Mouse (Mus musculus) brain, embryonic 14.5 days (tissue): ENCODE results near the gene Olfr324. TPM values are rescaled to one million over a fixed set of nuclear protein-coding genes. Genes with fewer than 3 reads are reported as not detected.

Experiments used
- DNase-seq: peaks from one replicate; pipeline ENCODE4 v3.0.0-alpha.2; 2011; ENCODE audit warnings: low read depth
- CTCF ChIP-seq: fragments of 200-500 bp; IDR thresholded peaks from 2 replicates; pipeline ENCODE4 v1.5.1; 2012; ENCODE audit warnings: inconsistent platforms, mild to moderate bottlenecking, moderate library complexity, borderline replicate concordance; ENCODE audit not compliant: insufficient read depth, insufficient read length; ENCODE audit errors: extremely low read depth
- POLR2A ChIP-seq: fragments of 200-500 bp; IDR thresholded peaks from 2 replicates; pipeline ENCODE4 v1.6.1; 2012; ENCODE audit warnings: mild to moderate bottlenecking, inconsistent platforms, borderline replicate concordance; ENCODE audit not compliant: poor library complexity, insufficient read depth, insufficient read length, severe bottlenecking; ENCODE audit errors: extremely low read depth
- polyA plus RNA-seq: library from polyadenylated mRNA; depleted of rRNA; stranded (reverse); fragments of >200 nt; gene quantifications from 2 replicates; pipeline ENCODE4 v1.2.3, GENCODE M21; 2012; rRNA removed

Olfr324 gene
- polyA plus RNA-seq, 1 experiment: 0.10 TPM

DNA sequence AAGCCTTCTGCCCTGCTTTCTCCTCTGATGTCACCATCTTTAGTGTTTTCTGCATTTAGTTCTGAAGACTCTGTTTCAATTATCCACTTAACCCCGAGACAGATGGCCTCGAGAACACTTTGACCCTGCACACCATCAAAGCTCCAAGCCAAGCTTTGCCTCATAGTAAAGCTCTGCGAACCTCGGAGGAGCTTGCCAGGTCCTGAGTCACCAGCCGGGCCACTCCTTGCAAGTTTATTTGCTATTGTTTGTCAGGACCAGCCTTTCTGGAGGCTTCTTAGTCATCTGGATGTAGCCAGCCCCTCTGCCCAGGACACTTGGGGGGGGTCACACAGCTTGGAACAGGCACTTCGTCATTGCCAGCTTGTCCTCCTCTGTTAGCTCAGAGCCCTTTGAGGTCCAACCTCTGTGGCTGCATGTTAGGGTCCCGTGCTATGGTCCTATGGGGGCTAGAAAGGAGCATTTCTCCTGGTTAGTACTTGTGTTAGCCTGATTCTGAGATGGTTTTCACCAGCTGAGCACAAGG is 43.3 kb downstream of the Olfr324 start:
- TF ChIP-seq CTCF (no peak), POLR2A (no peak)
- no peak for DNase-seq

- peak; percentile 40 for DNase-seq
- TF ChIP-seq CTCF (no peak), POLR2A (no peak)
Measured at GRCm38 (mm10) chr11:58640272-58640867, 45.5 kb downstream of the Olfr324 start, which contains the start of gene Trim58. Trim58 (plus strand) TSS chr11:58640465.

- no peak for DNase-seq
- TF ChIP-seq POLR2A: no peak
- TF ChIP-seq CTCF: no peak
Measured at GRCm38 (mm10) chr11:58641057-58641456, 46.1 kb downstream of the Olfr324 start.

DNA sequence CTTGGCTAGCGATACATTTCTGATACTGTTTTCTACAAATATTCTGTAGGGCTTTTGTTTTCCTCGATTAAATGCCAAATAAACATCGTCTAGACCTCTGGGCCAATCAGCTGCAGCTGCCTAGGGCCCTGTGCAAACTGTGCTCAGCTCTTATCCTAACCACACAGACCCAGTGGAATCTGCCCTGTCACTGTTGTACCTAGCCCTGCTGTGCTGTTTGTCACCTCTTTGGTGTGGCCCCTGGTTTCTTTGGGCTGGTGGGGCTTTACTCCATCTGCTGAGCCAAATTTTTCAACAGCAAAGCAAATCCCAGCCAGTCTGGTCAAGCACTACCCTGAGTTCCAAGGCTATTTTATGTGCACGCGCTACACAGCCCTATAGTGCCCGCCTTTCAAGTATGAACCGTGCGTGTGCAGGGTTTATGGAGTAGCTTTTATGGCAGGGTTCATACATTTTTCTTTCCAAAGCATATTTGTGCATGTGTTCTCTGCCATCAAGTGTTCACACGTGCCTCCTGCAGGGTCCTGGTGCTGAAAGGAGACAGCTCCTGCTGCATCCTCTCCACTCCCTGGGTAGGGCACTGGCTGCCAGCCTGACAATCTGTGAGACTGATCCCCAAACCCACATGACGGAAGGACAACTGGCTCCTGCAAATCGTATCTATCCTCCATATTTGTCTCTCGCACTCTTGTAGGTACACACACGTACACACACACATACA is 46.9 kb downstream of the Olfr324 start:
- peak; percentile 22 for DNase-seq
- TF ChIP-seq CTCF (no peak), POLR2A (no peak)

- peak; percentile 56; the same call in 1 of the 2 replicates for TF ChIP-seq CTCF
- no peak for TF ChIP-seq POLR2A
- DNase-seq: peak; percentile 22
Measured at GRCm38 (mm10) chr11:58643350-58643749, 48.4 kb downstream of the Olfr324 start.

Other genes with a start within 250 kb of the Olfr324 start
- gene Lypd8, start 216.1 kb upstream of the Olfr324 start, polyA plus RNA-seq: 0.27 and 0.34 TPM in 2 replicates
- not detected in 2 replicates for gene 1810065E05Rik, start 174.0 kb upstream of the Olfr324 start, polyA plus RNA-seq
- gene Gm12253, start 162.6 kb upstream of the Olfr324 start, polyA plus RNA-seq: not detected in 2 replicates
- not detected in 2 replicates for gene Lypd9, start 142.2 kb upstream of the Olfr324 start, polyA plus RNA-seq
- not detected in 2 replicates for gene Olfr30, start 132.8 kb upstream of the Olfr324 start, polyA plus RNA-seq
- not detected in 2 replicates for gene Olfr332, start 102.6 kb upstream of the Olfr324 start, polyA plus RNA-seq
- gene Olfr331, start 92.5 kb upstream of the Olfr324 start, polyA plus RNA-seq: not detected in 2 replicates
- gene Olfr330, start 60.3 kb upstream of the Olfr324 start, polyA plus RNA-seq: not detected in 2 replicates
- not detected in 2 replicates for gene Olfr329-ps, start 48.7 kb upstream of the Olfr324 start, polyA plus RNA-seq
- not detected in 2 replicates for gene Olfr328, start 39.5 kb upstream of the Olfr324 start, polyA plus RNA-seq
- not detected in 2 replicates for gene Olfr224, start 24.6 kb upstream of the Olfr324 start, polyA plus RNA-seq
- not detected in 2 replicates for gene Olfr325, start 17.4 kb upstream of the Olfr324 start, polyA plus RNA-seq
- not detected in 2 replicates for gene 2210407C18Rik, start 21.0 kb downstream of the Olfr324 start, polyA plus RNA-seq
- gene Olfr323, start 35.4 kb downstream of the Olfr324 start, polyA plus RNA-seq: not detected in 2 replicates
- 0.11 TPM in 1 of 2 replicates, not detected in the other for gene Trim58, start 45.4 kb downstream of the Olfr324 start, polyA plus RNA-seq
- not detected in 2 replicates for gene Olfr322, start 63.7 kb downstream of the Olfr324 start, polyA plus RNA-seq
- gene Olfr320, start 86.0 kb downstream of the Olfr324 start, polyA plus RNA-seq: not detected in 2 replicates
- 0.10 TPM in 1 of 2 replicates, not detected in the other for gene Olfr319, start 104.0 kb downstream of the Olfr324 start, polyA plus RNA-seq
- not detected in 2 replicates for gene Olfr318, start 128.9 kb downstream of the Olfr324 start, polyA plus RNA-seq
- 0.20 and 0.27 TPM in 2 replicates for gene Olfr317, start 144.1 kb downstream of the Olfr324 start, polyA plus RNA-seq
- gene Olfr316, start 157.6 kb downstream of the Olfr324 start, polyA plus RNA-seq: not detected in 2 replicates
- gene Olfr315, start 178.1 kb downstream of the Olfr324 start, polyA plus RNA-seq: not detected in 2 replicates
- not detected in 2 replicates for gene Olfr314, start 187.8 kb downstream of the Olfr324 start, polyA plus RNA-seq
- gene Fam183b, start 206.8 kb downstream of the Olfr324 start, polyA plus RNA-seq: 1.1 and 2.4 TPM in 2 replicates
- gene Olfr313, start 219.9 kb downstream of the Olfr324 start, polyA plus RNA-seq: not detected in 2 replicates
- not detected in 2 replicates for gene Olfr312, start 234.1 kb downstream of the Olfr324 start, polyA plus RNA-seq
- gene Olfr311, start 244.1 kb downstream of the Olfr324 start, polyA plus RNA-seq: 0.06 TPM in 1 of 2 replicates, not detected in the other